Mouse (Mus musculus) midbrain, embryonic 14.5 days (tissue): Measurements from ENCODE around the gene Acap2. TPM values are rescaled to one million over a fixed set of nuclear protein-coding genes. Genes with fewer than 3 reads are reported as not detected.

Experiments
- ATAC-seq: fragments of 200-750 bp; cut with Nextera tagmentation; 2 replicates; pipeline ENCODE4 v1.8.0; 2017; ENCODE audit warnings: moderate number of reproducible peaks, moderate library complexity; ENCODE audit not compliant: low FRiP score, low TSS enrichment
- DNase-seq: peaks from one replicate; pipeline ENCODE4 v3.0.0-alpha.2; 2015
- H3K27ac ChIP-seq: fragments of 300-500 bp; sonication (generic); replicated peaks from 2 replicates; pipeline ENCODE4 v1.5.1; 2014; ENCODE audit warnings: mild to moderate bottlenecking, low read depth, low read length, moderate library complexity
- H3K27me3 ChIP-seq: fragments of 300-500 bp; sonication (generic); 2 replicates; pipeline ENCODE4 v1.6.1; 2014; ENCODE audit warnings: low read length, control low read depth, mixed read lengths; ENCODE audit not compliant: control insufficient read depth, insufficient read depth
- H3K36me3 ChIP-seq: fragments of 300-500 bp; sonication (generic); 2 replicates; pipeline ENCODE4 v1.6.1; 2014; ENCODE audit warnings: low read length, control low read depth; ENCODE audit not compliant: control insufficient read depth, insufficient read depth
- H3K4me1 ChIP-seq: fragments of 300-500 bp; sonication (generic); 2 replicates; pipeline ENCODE4 v1.6.1; 2014; ENCODE audit warnings: mild to moderate bottlenecking, antibody characterized with exemption, low read length, control low read depth; ENCODE audit not compliant: control insufficient read depth, insufficient read depth
- H3K4me2 ChIP-seq: fragments of 300-500 bp; sonication (generic); 2 replicates; pipeline ENCODE4 v1.6.1; 2014; ENCODE audit warnings: mild to moderate bottlenecking, low read length, moderate library complexity
- H3K4me3 ChIP-seq: fragments of 300-500 bp; sonication (generic); replicated peaks from 2 replicates; pipeline ENCODE4 v1.5.1; 2014; ENCODE audit warnings: low read depth, low read length
- H3K9ac ChIP-seq: fragments of 300-500 bp; sonication (generic); replicated peaks from 2 replicates; pipeline ENCODE4 v1.6.1; 2014; ENCODE audit warnings: mild to moderate bottlenecking, low read length, moderate library complexity
- H3K9me3 ChIP-seq: fragments of 300-500 bp; sonication (generic); 2 replicates; pipeline ENCODE4 v1.6.1; 2016; ENCODE audit warnings: low read length, control low read depth, mixed read lengths; ENCODE audit not compliant: control insufficient read depth
- WGBS: fragments of 180-500 bp; shearing (Covaris S2); extraction: QIAGEN DNeasy Blood & Tissue Kit; methylation state at CpG from one replicate; pipeline ENCODE4 v1.1.7; 2014; 5-methylcytosine and 5-hydroxymethylcytosine counted together
- polyA plus RNA-seq: library from polyadenylated mRNA; unstranded; fragments of >200 nt; fragmentation: Nextera tagmentation; extraction: Ambion mirVana; gene quantifications from 2 replicates; pipeline ENCODE4 v1.2.1, GENCODE M21; 2014

Gene Acap2
- polyA plus RNA-seq, 1 experiment from 2014 or later = 18.6 TPM

- Histone ChIP-seq H3K4me2 (no peak overlapping the region), H3K4me3 (no peak overlapping the region), H3K4me1 (peaks cover 11% of the 10 kb centered on the region), H3K27me3 (no peaks in the 10 kb centered on the region), H3K36me3 (no peaks in the 10 kb centered on the region), H3K27ac (no peak overlapping the region), H3K9ac (no peak overlapping the region), H3K9me3 (no peaks in the 10 kb centered on the region)
- DNase-seq = no peak
- WGBS = 96% methylated on average over 5 of the region's 5 CpGs
- ATAC-seq = no peak
Measured at GRCm38 (mm10) chr16:31077396-31077795, 123.6 kb downstream of the Acap2 start.

GRCm38 (mm10) chr16:31076436-31076835 lies 124.6 kb downstream of the Acap2 start:
- Histone ChIP-seq H3K36me3 (no peaks in the 10 kb centered on the region), H3K27ac (no peak overlapping the region), H3K27me3 (no peaks in the 10 kb centered on the region), H3K4me1 (peaks cover 11% of the 10 kb centered on the region), H3K4me3 (no peak overlapping the region), H3K9ac (no peak overlapping the region), H3K9me3 (no peaks in the 10 kb centered on the region), H3K4me2 (no peak overlapping the region)
- WGBS = 93% methylated on average over 8 of the region's 8 CpGs
- DNase-seq (no peak), ATAC-seq (no peak)

GRCm38 (mm10) chr16:31074324-31074908 lies 126.6 kb downstream of the Acap2 start:
- Histone ChIP-seq H3K27me3 (no peaks in the 10 kb centered on the region), H3K4me2 (no peak overlapping the region), H3K9me3 (no peaks in the 10 kb centered on the region), H3K27ac (no peak overlapping the region), H3K36me3 (no peaks in the 10 kb centered on the region), H3K4me1 (peaks cover 5% of the 10 kb centered on the region; the same call in 1 of the 2 replicates), H3K4me3 (no peak overlapping the region), H3K9ac (no peak overlapping the region)
- ATAC-seq (no peak), DNase-seq (no peak)
- WGBS = 79% methylated on average over 3 of the region's 3 CpGs

- Histone ChIP-seq H3K4me2 (no peak overlapping the region), H3K4me3 (no peak overlapping the region), H3K36me3 (no peaks in the 10 kb centered on the region), H3K9me3 (no peaks in the 10 kb centered on the region), H3K27ac (no peak overlapping the region), H3K9ac (no peak overlapping the region), H3K27me3 (no peaks in the 10 kb centered on the region), H3K4me1 (peaks cover 3% of the 10 kb centered on the region; the same call in 1 of the 2 replicates)
- no peak for ATAC-seq
- WGBS = 70% methylated on average over 6 of the region's 6 CpGs
- no peak for DNase-seq
Measured at GRCm38 (mm10) chr16:31071731-31072130, 129.3 kb downstream of the Acap2 start.

- WGBS = 23% methylated on average over 21 of the region's 21 CpGs
- H3K9ac ChIP-seq = peak overlapping the region; percentile 36; the same call in 1 of the 2 replicates
- H3K9me3 ChIP-seq = no peaks in the 10 kb centered on the region
Measured at GRCm38 (mm10) chr16:31070358-31071133, 130.5 kb downstream of the Acap2 start.

GRCm38 (mm10) chr16:31069211-31070166 lies 131.6 kb downstream of the Acap2 start:
- 87% methylated on average over 14 of the region's 14 CpGs for WGBS
- Histone ChIP-seq H3K9me3 (no peaks in the 10 kb centered on the region), H3K27ac (no peak overlapping the region), H3K36me3 (no peaks in the 10 kb centered on the region), H3K4me2 (no peak overlapping the region), H3K9ac (no peak overlapping the region), H3K27me3 (no peaks in the 10 kb centered on the region), H3K4me3 (no peak overlapping the region), H3K4me1 (peaks cover 3% of the 10 kb centered on the region; the same call in 1 of the 2 replicates)
- ATAC-seq (no peak), DNase-seq (no peak)

More at GRCm38 (mm10) chr16:31070358-31071133, 130.5 kb downstream of the Acap2 start:
- peaks cover 3% of the 10 kb centered on the region; the same call in 1 of the 2 replicates for H3K4me1 ChIP-seq
- peak; percentile 91 for DNase-seq
- no peaks in the 10 kb centered on the region for H3K27me3 ChIP-seq
- H3K27ac ChIP-seq = no peak overlapping the region
- H3K4me3 ChIP-seq = no peak overlapping the region
- H3K36me3 ChIP-seq = no peaks in the 10 kb centered on the region
- H3K4me2 ChIP-seq = peak overlapping the region; percentile 42
- peak; percentile 76 for ATAC-seq

- no peaks in the 10 kb centered on the region for H3K9me3 ChIP-seq
Measured at GRCm38 (mm10) chr16:31068280-31068679, 132.8 kb downstream of the Acap2 start.

GRCm38 (mm10) chr16:31066344-31067098 lies 134.5 kb downstream of the Acap2 start:
- H3K9ac ChIP-seq = no peak overlapping the region
- no peak for ATAC-seq
- H3K9me3 ChIP-seq = no peaks in the 10 kb centered on the region
- no peak overlapping the region for H3K4me2 ChIP-seq
- no peaks in the 10 kb centered on the region for H3K36me3 ChIP-seq
- H3K4me1 ChIP-seq = peaks cover 3% of the 10 kb centered on the region; the same call in 1 of the 2 replicates
- WGBS = 67% methylated on average over 15 of the region's 15 CpGs
- no peaks in the 10 kb centered on the region for H3K27me3 ChIP-seq
- no peak overlapping the region for H3K27ac ChIP-seq
- no peak for DNase-seq
- H3K4me3 ChIP-seq = no peak overlapping the region

More at GRCm38 (mm10) chr16:31068280-31068679, 132.8 kb downstream of the Acap2 start:
- no peak for ATAC-seq
- no peak overlapping the region for H3K4me3 ChIP-seq
- H3K4me1 ChIP-seq = peaks cover 3% of the 10 kb centered on the region; the same call in 1 of the 2 replicates
- WGBS = 96% methylated on average over 7 of the region's 7 CpGs
- H3K9ac ChIP-seq = no peak overlapping the region
- no peak for DNase-seq
- H3K27me3 ChIP-seq = no peaks in the 10 kb centered on the region
- no peak overlapping the region for H3K4me2 ChIP-seq
- no peak overlapping the region for H3K27ac ChIP-seq
- no peaks in the 10 kb centered on the region for H3K36me3 ChIP-seq
